Mouse (Mus musculus): Measurements from ENCODE around the gene Rnf157. TPM values are rescaled to one million over a fixed set of nuclear protein-coding genes. Genes with fewer than 3 reads are reported as not detected.

Gene Rnf157
- 0.36 TPM for polyA plus RNA-seq (2014; fragmentation: Illumina TruSeq; extraction: RNeasy Lipid Tissue Mini Kit (QIAGEN cat#74804); ENCODE audit: low read depth, low replicate concordance)

DNA sequence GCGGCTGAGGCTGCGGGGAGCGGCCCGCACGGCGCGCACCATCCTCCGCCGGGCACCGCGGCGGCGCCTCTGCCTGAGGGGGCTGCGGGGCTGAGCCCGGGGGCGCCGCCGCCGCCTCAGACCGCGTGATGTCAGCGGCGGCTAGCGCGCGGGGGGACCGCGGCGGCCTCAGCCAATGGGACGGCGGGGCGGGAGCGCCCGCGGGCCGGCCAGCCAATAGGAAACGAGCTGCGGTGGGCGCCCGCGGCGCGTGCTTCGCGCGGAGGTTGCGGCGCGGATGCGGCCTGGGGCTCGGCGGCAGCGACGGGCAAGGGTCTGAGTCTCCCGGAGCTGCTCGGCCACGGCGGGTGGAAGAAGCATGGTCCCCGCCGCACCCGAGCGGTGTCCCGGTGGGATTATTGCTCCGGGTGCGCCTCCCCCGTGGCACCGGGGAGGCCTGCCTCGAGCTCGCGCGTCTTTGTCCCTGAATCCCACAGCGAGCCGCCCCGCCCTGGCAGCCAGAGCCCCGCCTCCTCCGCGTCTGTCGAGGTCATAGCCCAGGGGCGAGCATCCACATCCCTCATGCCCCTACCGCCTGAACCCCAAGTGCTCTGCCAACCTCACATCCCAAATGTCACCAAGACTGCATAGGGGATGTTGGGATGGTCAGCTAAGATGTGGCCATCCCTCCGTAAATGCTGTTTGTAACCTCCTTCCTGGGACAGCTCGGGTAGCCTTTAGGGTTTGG is at the start of gene Rnf157:
TSS of gene Rnf157 (minus strand) at position 129 of the 727 bp plus-strand sequence.

DNA sequence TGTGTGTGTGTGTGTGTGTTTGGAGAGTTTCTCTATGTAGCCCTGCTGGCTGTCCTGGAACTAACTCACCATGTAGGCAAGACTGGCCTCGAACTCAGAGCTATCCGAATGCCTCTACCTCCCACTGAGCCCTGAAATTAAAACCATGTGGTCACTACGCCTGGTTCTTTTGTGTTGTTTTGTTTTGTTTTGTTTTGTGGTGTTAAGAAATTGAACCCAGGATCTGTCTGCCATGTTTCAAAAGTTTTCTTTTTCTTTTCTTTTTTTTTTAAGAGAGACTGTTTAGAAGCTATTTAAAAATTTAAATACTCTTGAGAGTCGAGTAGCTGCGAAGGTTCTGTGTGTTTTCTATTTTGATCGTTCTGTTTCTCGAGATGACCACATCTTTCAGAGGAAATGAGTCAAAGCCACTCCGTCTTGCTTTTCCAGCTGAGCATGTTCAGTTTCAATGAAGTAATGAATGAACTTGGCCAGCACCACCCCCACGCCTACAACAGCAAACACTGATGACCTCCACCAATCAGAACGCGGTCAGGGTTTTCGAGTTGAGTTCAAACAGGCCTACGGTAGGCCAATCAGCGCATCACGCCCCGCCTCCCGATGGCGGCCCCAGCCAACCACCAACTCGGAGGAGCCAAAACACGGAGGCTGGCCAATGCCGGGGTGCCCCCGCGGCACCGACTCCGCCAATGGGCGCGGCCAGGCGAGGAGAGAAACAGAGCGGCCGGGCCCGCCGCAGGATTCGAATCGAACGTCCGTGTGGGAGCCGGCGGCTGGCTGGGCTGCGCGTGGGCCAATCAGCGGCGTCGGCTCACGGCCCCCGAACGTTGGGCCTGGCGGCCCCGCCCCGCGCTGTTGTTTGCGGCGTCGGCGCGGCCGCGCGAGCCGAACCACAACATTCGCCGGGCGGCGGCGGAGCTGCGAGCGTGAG is 20.8 kb upstream of the Rnf157 start, which contains the start of gene Ubald2:
TSS of gene Ubald2 (plus strand) at position 739 of the 931 bp plus-strand sequence.

DNA sequence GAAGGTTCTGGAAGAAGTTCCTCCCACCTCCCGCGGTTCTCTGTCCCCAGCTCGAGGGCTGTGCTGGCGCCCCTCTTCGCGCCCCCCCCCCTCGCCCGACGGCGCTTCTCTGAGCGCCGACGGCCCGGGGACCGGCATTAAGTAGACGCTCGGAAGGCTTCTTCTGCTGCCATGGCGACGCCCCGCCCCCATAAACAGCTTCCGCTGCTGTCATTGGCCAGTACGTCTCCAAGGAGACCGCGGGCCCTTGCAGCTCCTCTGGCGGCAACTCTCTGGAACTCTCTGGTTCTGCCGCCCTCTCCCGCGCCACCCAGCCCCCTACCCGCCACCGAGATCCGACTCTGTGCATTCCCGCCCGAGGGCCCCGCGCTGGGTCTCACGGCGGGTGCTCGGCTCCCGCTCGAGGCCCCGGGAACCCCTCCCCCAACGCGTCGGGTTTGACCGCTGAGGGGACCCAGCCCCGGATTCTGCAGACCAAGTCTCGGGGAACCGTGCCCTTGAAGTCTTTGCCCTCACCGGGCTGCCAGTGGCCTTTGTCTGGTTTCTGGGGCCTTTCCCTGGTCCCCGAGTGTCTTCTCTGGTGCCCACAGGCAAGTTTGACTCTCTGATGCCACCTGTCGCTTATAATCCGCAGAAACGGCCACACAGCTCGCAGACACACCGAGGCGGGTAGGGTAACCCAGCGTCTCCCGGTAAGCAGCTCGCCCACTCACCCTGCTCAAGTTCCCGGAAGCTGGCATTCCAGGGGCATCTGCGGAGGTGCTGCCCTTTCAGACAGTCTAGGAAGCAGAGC is 77.4 kb downstream of the Rnf157 start, which contains the start of gene Foxj1:
TSS of gene Foxj1 (minus strand) at position 156 of the 793 bp plus-strand sequence.

DNA sequence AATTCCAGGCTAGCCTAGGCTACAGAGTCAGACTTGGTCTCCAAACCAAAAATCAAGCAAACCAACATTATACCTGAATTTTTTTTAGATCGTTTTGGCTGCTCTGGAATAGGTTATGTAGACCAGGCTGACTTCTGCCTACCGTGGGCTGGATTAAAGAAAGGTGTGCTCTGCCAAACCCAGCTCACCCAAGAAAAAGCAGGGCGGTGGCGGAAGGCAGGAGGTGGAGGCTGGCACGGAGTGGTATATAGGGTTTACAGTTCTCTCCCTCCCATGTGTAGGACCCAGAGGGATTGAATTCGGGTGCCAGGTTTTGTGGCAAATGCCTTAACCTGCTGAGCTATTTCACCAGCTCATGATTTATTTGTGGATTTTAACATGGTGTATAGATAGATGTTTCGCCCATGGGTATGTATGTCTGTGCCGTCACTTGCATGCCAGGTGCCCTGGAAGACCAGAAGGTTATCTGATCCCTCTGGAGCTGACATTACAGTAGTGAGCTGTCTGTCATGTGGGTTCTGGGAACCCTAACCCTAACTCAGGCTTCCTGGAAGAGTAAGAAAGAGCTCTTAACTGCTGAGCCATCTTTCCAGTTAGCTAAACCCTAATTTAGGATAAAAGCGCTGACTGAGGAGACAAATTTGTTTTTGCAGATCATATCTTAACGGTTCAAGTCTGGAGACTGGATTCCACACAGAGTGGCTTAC is 105.7 kb downstream of the Rnf157 start, which contains the start of gene Exoc7:
TSS of gene Exoc7 (minus strand) at position 215 of the 707 bp plus-strand sequence.

Other genes with a start within 250 kb of the Rnf157 start
- 7.5 TPM for gene Fbf1, start 244.9 kb downstream of the Rnf157 start, polyA plus RNA-seq (2014; fragmentation: Illumina TruSeq; extraction: RNeasy Lipid Tissue Mini Kit (QIAGEN cat#74804); ENCODE audit: low read depth, low replicate concordance)
- 0.93 TPM for gene Ten1, start 214.2 kb downstream of the Rnf157 start, polyA plus RNA-seq (2014; fragmentation: Illumina TruSeq; extraction: RNeasy Lipid Tissue Mini Kit (QIAGEN cat#74804); ENCODE audit: low read depth, low replicate concordance)
- gene Acox1, start 214.0 kb downstream of the Rnf157 start, polyA plus RNA-seq (2014; fragmentation: Illumina TruSeq; extraction: RNeasy Lipid Tissue Mini Kit (QIAGEN cat#74804); ENCODE audit: low read depth, low replicate concordance) = 274 TPM
- not detected for gene Evpl, start 175.0 kb downstream of the Rnf157 start, polyA plus RNA-seq (2014; fragmentation: Illumina TruSeq; extraction: RNeasy Lipid Tissue Mini Kit (QIAGEN cat#74804); ENCODE audit: low read depth, low replicate concordance)
- gene Srp68, start 138.8 kb downstream of the Rnf157 start, polyA plus RNA-seq (2014; fragmentation: Illumina TruSeq; extraction: RNeasy Lipid Tissue Mini Kit (QIAGEN cat#74804); ENCODE audit: low read depth, low replicate concordance) = 7.7 TPM
- not detected for gene Galr2, start 132.1 kb downstream of the Rnf157 start, polyA plus RNA-seq (2014; fragmentation: Illumina TruSeq; extraction: RNeasy Lipid Tissue Mini Kit (QIAGEN cat#74804); ENCODE audit: low read depth, low replicate concordance)
- 7.0 TPM for gene Exoc7, start 105.8 kb downstream of the Rnf157 start, polyA plus RNA-seq (2014; fragmentation: Illumina TruSeq; extraction: RNeasy Lipid Tissue Mini Kit (QIAGEN cat#74804); ENCODE audit: low read depth, low replicate concordance)
- not detected for gene Foxj1, start 77.6 kb downstream of the Rnf157 start, polyA plus RNA-seq (2014; fragmentation: Illumina TruSeq; extraction: RNeasy Lipid Tissue Mini Kit (QIAGEN cat#74804); ENCODE audit: low read depth, low replicate concordance)
- gene Ubald2, start 21.1 kb upstream of the Rnf157 start, polyA plus RNA-seq (2014; fragmentation: Illumina TruSeq; extraction: RNeasy Lipid Tissue Mini Kit (QIAGEN cat#74804); ENCODE audit: low read depth, low replicate concordance) = 2.3 TPM
- gene Qrich2, start 53.2 kb upstream of the Rnf157 start, polyA plus RNA-seq (2014; fragmentation: Illumina TruSeq; extraction: RNeasy Lipid Tissue Mini Kit (QIAGEN cat#74804); ENCODE audit: low read depth, low replicate concordance) = not detected
- gene Prpsap1, start 81.2 kb upstream of the Rnf157 start, polyA plus RNA-seq (2014; fragmentation: Illumina TruSeq; extraction: RNeasy Lipid Tissue Mini Kit (QIAGEN cat#74804); ENCODE audit: low read depth, low replicate concordance) = 17.9 TPM
- gene Sphk1, start 117.9 kb upstream of the Rnf157 start, polyA plus RNA-seq (2014; fragmentation: Illumina TruSeq; extraction: RNeasy Lipid Tissue Mini Kit (QIAGEN cat#74804); ENCODE audit: low read depth, low replicate concordance) = 0.77 TPM
- gene Ube2o, start 168.4 kb upstream of the Rnf157 start, polyA plus RNA-seq (2014; fragmentation: Illumina TruSeq; extraction: RNeasy Lipid Tissue Mini Kit (QIAGEN cat#74804); ENCODE audit: low read depth, low replicate concordance) = 1.1 TPM
- not detected for gene Aanat, start 173.4 kb upstream of the Rnf157 start, polyA plus RNA-seq (2014; fragmentation: Illumina TruSeq; extraction: RNeasy Lipid Tissue Mini Kit (QIAGEN cat#74804); ENCODE audit: low read depth, low replicate concordance)
- 0.20 TPM for gene Rhbdf2, start 214.0 kb upstream of the Rnf157 start, polyA plus RNA-seq (2014; fragmentation: Illumina TruSeq; extraction: RNeasy Lipid Tissue Mini Kit (QIAGEN cat#74804); ENCODE audit: low read depth, low replicate concordance)
- gene Prcd, start 240.5 kb upstream of the Rnf157 start, polyA plus RNA-seq (2014; fragmentation: Illumina TruSeq; extraction: RNeasy Lipid Tissue Mini Kit (QIAGEN cat#74804); ENCODE audit: low read depth, low replicate concordance) = not detected
- gene Cygb, start 241.3 kb upstream of the Rnf157 start, polyA plus RNA-seq (2014; fragmentation: Illumina TruSeq; extraction: RNeasy Lipid Tissue Mini Kit (QIAGEN cat#74804); ENCODE audit: low read depth, low replicate concordance) = 0.24 TPM

Measured in kidney, adult 10 weeks (tissue).